Mouse (Mus musculus) frontal cortex, adult (tissue): Measurements from ENCODE around the gene Abcb4.
"Not testable (repeated sequence)": the region's sequence is repeated elsewhere in the genome, so short reads cannot be mapped to it uniquely, and the experiment has no call there.

Experiments used
- ATAC-seq: cut with Nextera tagmentation; 2 replicates; pipeline ENCODE4 v1.9.2; 2017; ENCODE audit warnings: mild to moderate bottlenecking, moderate library complexity, mixed read lengths; ENCODE audit not compliant: low TSS enrichment

Gene Abcb4

GRCm38 (mm10) chr5:8911567-8912198 is 18.2 kb downstream of the Abcb4 start:
- ATAC-seq, result no peak

GRCm38 (mm10) chr5:8916400-8916799 is 22.9 kb downstream of the Abcb4 start:
- ATAC-seq, result no peak

DNA sequence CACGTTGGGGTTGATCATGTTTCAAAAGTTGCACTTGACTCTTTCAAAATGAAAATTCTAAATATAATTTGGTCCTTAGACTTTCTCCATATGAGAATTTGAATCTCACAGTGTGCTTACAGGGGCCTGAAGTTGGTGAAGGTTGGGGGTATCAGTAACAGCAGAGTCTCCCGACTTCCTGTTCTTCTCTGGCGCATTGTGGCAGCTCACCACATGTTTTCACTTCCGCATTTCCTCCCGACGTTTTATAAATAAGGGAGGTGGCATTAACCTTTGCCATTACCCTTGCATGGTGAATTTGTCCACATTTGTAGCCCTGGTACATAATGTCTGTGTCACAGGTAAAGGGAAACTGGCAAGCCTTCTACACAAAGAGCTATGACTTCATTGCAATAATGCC is 23.6 kb downstream of the Abcb4 start:
- ATAC-seq, result no peak

GRCm38 (mm10) chr5:8928440-8928839 is 34.9 kb downstream of the Abcb4 start:
- no peak for ATAC-seq

- ATAC-seq, result peak; percentile 47; the same call in 1 of the 2 replicates
Observed at GRCm38 (mm10) chr5:8937965-8938364, 44.4 kb downstream of the Abcb4 start.

- not testable (repeated sequence) for ATAC-seq
Observed at GRCm38 (mm10) chr5:8941266-8941665, 47.7 kb downstream of the Abcb4 start.

- ATAC-seq, result no peak
Observed at GRCm38 (mm10) chr5:8943836-8944235, 50.3 kb downstream of the Abcb4 start.

- ATAC-seq, result no peak
Observed at GRCm38 (mm10) chr5:8947423-8948110, 54.0 kb downstream of the Abcb4 start.

DNA sequence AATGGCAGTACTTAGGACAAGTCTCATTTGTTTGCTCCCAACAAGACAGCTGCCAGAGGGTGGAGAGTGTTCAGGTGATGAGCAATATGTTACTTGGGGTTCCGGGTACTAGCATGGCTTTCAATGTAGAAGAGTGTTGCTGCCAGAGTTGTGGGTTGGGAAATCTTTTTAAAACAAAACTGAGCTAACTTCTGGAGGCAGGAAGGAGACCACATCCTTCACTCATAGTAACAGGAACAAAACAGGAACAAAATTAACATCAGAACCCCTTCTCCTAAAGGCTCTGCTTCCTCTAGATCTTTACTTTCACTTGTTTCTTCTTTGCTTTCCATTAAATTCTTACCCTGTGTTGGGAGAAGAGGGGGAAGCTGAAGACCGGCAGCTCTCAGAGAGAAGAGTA is 60.1 kb downstream of the Abcb4 start:
- no peak for ATAC-seq

- no peak for ATAC-seq
Observed at GRCm38 (mm10) chr5:8955544-8955943, 62.0 kb downstream of the Abcb4 start.

DNA sequence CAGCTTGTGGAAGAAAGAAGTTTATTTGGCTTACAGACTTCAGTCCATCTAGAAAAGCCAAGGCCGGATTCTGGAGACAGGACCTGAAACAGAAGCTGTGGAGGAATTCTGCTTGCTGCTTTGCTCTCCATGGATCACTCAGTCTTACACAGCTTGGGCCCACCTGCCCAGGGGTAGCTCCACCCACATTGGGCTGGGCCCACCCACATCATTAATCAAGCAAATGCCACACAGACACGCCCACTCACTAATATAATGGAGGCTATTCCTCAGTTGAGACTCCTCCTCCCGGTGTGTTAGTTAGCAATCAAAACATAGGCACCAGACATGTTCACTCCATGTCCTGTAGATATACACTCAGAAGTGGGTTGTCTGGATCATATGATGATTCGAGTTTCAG is 67.0 kb downstream of the Abcb4 start:
- ATAC-seq, result no peak

DNA sequence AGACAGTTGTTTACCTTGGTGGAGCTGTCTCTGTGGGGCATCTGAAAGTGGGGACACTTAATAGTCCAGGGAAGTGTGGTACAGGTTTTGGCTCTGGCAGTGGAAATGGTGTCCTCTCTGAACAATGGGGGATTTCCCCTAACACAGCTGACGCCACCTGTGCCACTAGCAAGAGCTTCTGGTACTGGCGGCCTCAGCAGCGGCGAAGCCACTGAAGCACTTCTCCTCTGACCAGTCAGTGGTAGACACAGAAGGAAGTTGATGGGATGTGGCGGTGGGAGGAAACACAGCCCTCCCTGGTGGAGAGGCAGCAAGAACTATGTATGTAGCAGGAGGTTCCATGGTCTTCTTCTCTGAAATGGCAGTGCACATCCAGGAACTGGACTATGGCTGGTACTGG is 71.0 kb downstream of the Abcb4 start:
- ATAC-seq, result no peak

GRCm38 (mm10) chr5:8970694-8971093 is 77.2 kb downstream of the Abcb4 start:
- ATAC-seq, result no peak

DNA sequence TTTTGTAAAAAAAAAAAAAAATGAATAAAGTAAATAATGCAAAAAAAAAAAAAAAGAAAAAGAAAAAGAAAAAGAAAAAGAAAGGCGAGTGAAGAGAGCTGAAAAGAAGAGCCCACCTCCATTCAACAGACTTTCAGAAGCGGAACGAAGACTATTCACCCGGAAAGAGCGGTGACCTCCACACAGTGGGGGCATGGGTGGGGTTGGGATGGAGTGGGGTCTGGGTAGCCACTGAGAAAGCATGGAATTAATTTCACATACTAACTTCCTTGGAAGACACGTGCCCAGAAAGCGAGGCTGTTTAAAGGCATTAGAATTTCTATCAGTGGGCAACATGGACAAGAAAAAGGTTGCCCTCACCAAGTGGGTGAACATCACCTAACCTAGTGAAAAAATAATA is 78.8 kb downstream of the Abcb4 start:
- no peak for ATAC-seq

- no peak for ATAC-seq
Observed at GRCm38 (mm10) chr5:8974721-8975120, 81.2 kb downstream of the Abcb4 start.

DNA sequence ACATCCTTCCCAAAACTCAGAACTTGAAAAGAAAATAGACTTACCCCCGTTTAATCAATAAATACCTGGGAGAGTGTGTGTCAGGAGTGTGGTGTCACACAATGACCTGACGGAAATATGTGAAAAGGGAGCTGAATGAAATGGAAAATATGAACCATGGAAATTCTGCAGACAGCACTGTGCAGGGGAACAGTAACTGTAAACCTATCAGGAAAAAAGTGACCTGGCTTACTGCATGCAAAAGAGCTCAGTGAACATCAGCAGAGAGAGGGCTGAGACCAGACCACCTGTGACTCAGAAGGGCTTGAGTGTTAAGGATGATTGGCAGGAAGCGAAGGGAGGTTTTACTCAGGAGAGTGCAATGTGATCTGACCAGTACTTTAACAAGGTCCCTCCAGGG is 92.0 kb downstream of the Abcb4 start:
- ATAC-seq, result no peak

DNA sequence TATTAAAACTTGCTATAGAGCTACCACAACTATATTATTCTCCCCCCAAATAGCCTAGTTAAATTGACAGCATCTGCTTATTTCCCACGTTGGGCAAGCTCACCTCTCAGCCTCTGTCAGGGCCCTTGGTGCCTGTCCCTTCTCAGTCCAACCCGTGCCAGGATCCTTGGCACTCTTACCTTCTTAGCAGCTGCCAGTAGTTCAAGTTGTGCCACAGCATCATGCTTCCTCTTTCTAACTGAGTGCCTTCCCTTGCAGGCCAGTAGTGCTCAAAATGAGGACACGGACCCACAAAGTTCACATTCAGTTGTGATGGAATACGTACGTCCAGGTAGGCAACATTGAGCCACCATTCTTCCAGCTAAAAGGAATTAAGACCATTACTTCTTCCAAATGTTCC is 94.4 kb downstream of the Abcb4 start:
- ATAC-seq, result no peak

DNA sequence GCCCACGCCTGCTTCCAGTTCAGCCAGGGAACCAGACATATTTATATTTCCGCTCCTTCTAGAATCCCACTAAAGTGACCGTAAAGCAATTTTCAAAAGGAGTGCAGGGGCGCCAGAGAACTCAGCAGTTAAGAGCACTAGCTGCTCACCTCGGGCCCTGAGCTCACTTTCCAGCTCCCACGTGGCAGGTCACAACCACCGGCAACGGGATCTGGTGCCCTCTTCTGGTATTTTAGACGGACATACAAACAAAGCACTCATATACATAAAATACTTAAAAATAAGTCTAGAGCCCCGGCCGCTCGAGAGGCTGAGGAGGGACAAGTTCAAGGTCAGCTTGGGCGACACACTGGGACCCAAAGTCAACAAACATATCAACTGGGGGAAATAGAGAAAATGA is 97.0 kb downstream of the Abcb4 start:
- ATAC-seq, result no peak

GRCm38 (mm10) chr5:8991626-8992025 is 98.1 kb downstream of the Abcb4 start:
- no peak for ATAC-seq

DNA sequence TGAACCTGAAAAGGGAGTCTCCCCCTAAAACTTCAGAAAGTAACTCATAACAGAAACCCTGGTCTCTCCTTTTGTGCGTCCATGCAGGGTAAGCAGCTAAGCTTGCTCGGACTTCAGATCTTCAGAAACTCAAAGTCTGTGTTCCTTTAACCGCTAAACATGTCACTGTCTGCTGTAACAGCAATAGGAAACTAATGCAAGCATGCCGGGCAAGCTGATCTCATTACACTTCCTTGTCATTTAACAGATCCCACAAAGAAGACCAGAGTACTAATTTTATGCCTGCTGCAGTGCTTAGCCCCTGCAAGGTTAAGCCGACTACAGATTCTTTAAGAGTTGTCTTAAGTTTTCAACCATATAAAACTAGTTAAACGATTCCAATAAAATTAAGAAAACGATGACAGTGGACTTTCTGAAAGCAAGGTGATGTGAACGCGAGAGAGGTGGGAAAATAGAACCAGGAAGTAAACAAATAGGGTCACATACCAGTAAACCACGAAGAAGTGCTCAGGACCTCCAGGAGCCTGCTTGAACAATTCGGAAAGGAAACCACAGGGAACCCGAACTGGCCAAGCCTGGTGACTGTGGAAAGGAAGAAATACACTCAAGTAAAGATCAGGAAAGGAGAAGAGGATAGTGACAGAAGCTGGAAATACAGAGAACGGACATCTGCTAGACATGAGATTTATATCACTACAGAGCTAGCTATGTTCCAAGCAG is 102.6 kb downstream of the Abcb4 start:
- ATAC-seq, result no peak

DNA sequence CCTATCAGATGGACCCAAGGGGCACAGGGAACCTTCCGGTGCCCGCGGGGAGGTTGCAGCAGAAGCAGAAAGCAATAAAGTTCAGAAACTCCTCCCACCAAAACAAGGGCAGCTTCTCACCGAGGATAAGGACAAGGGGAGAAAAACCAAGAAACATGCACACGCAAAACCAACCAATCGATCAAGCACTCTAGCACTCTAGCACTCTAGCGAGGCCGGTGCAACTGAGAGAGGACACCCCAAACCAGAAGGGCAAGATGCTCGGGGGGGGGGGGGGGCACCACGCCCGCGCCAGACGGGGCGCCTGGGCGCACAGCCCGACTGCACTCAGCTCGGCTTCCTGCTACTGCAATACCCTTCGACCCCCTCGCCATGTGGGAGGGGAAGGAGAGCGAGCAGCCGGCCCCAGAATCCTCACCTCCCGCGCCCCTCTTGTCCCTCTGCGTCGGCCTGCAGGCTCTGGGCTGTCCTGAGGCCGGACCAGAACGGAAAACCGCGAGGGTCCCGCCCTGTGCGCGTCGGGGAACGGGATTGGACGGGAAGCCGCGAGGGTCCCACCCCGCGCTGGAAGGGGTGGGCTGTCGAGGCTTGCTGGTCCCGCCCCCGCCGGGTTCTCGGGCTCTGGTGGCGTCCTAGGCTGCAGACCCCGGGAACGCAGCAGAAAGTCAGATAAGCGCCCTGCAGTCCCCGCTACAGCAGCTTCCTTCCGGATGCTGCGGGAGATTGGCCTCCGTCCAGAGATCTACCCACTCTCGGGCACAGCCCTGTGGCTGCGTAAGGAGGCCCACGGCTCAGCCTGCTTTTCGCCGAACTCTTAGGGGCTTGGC is 103.4 kb downstream of the Abcb4 start, which contains the start of gene Crot:
Crot (minus strand) TSS at position 639 of the 827 bp plus-strand sequence.
- ATAC-seq, result peak; percentile 98

- ATAC-seq, result peak; percentile 29
Observed at GRCm38 (mm10) chr5:8997513-8997895, 104.0 kb downstream of the Abcb4 start.
